In the genomic region with DNA sequence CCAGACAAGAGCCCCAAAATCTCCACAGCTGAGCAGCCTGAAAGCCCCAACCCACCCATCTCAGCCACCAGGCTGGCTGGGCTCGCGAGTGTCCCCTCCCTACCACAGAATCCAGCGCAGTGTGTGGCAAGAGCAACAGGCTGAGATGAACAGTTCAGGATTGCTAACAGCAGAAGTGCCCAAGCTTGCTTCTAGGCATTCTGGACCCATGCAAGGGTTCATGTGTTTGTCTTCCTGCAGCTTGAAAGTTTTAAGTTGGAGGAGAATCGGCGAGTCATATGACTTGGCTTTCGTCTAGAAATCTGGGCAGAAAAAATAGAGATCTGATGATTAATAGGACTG, we compare ENCODE assay signal across 9 mouse cellular contexts. TPM values are rescaled to one million over a fixed set of nuclear protein-coding genes. Genes with fewer than 3 reads are reported as not detected.
DNase-seq lines count a peak whose midpoint lies in the region; ATAC-seq lines count a peak whose summit lies in the region.
"Had no signal": no experiment of that assay in that cellular context is flagged by ENCODE, and none has a peak within 500 bp of the region (broad histone marks: within the 10 kb centered on the region; RNA-seq: fewer than 3 reads in every experiment).

No protein-coding gene starts in this region.

- WGBS in kidney, embryonic 16.5 days, result 0% methylated on average over 6 of the region's 6 CpGs
- 0% methylated on average over 6 of the region's 6 CpGs for WGBS in embryonic facial prominence, embryonic 14.5 days
- 2% methylated on average over 6 of the region's 6 CpGs for WGBS in intestine, embryonic 14.5 days
- 2% methylated on average over 6 of the region's 6 CpGs for WGBS in neural tube, embryonic 12.5 days

- no peak for DNase-seq in kidney, postnatal 14 days
- DNase-seq in embryonic facial prominence, embryonic 14.5 days (ENCODE audit: low spot score), result no peak
- DNase-seq in intestine, embryonic 14.5 days (ENCODE audit: low spot score), result no peak
- DNase-seq in right cerebral cortex, adult 2 months (ENCODE audit: low spot score in 2 of 2), result no peak
- DNase-seq in urinary bladder, postnatal 10 days (ENCODE audit: low spot score), result no peak
- no peak for DNase-seq in left cerebral cortex, adult 8-10 months (ENCODE audit: low spot score in 2 of 2)

- H3K4me1 ChIP-seq in kidney, embryonic 16.5 days (ENCODE audit: insufficient read depth, low read length), result peaks cover 5% of the 10 kb centered on the region; the same call in 1 of the 2 replicates
- H3K4me1 ChIP-seq in embryonic facial prominence, embryonic 14.5 days (ENCODE audit: control insufficient read depth, insufficient read depth, low read length), result 0 out of 2 replicates have a peak, but pooled peaks cover 7% of the 10 kb centered on the region
- H3K4me1 ChIP-seq in intestine, embryonic 14.5 days (replicated peaks; ENCODE audit: control insufficient read depth, insufficient read depth, low read length), result no peaks in the 10 kb centered on the region
- peaks cover 11% of the 10 kb centered on the region; the same call in 1 of the 2 replicates for H3K4me1 ChIP-seq in neural tube, embryonic 12.5 days

- H3K9me3 ChIP-seq in kidney, embryonic 16.5 days (ENCODE audit: low read length), result no peaks in the 10 kb centered on the region
- H3K9me3 ChIP-seq in embryonic facial prominence, embryonic 14.5 days (ENCODE audit: control insufficient read depth, low read length), result no peaks in the 10 kb centered on the region
- H3K9me3 ChIP-seq in intestine, embryonic 14.5 days (ENCODE audit: control insufficient read depth, low read length), result no peaks in the 10 kb centered on the region
- H3K9me3 ChIP-seq in neural tube, embryonic 12.5 days, result no peaks in the 10 kb centered on the region

- no peaks in the 10 kb centered on the region for H3K36me3 ChIP-seq in kidney, embryonic 16.5 days (ENCODE audit: insufficient read depth, low read length)
- no peaks in the 10 kb centered on the region for H3K36me3 ChIP-seq in embryonic facial prominence, embryonic 14.5 days (ENCODE audit: control insufficient read depth, insufficient read depth, low read length)
- no peaks in the 10 kb centered on the region for H3K36me3 ChIP-seq in intestine, embryonic 14.5 days (ENCODE audit: control insufficient read depth, insufficient read depth, low read length)
- H3K36me3 ChIP-seq in neural tube, embryonic 12.5 days, result no peaks in the 10 kb centered on the region

- H3K4me3 ChIP-seq in kidney, embryonic 16.5 days (ENCODE audit: low read length), result peak overlapping the region; percentile 59
- peak overlapping the region; percentile 50 for H3K4me3 ChIP-seq in embryonic facial prominence, embryonic 14.5 days (ENCODE audit: low read depth, low read length)
- H3K4me3 ChIP-seq in intestine, embryonic 14.5 days (ENCODE audit: low read depth, low read length), result peak overlapping the region; percentile 45
- H3K4me3 ChIP-seq in neural tube, embryonic 12.5 days, result peak overlapping the region; percentile 49

- no peak overlapping the region for H3K27ac ChIP-seq in kidney, embryonic 16.5 days (ENCODE audit: low read length)
- no peak overlapping the region for H3K27ac ChIP-seq in embryonic facial prominence, embryonic 14.5 days (replicated peaks; ENCODE audit: low read depth, low read length)
- no peak overlapping the region for H3K27ac ChIP-seq in intestine, embryonic 14.5 days (ENCODE audit: low read depth)
- H3K27ac ChIP-seq in neural tube, embryonic 12.5 days, result no peak overlapping the region

- H3K27me3 ChIP-seq in kidney, embryonic 16.5 days (ENCODE audit: insufficient read depth, low read length), result peaks cover 17% of the 10 kb centered on the region
- H3K27me3 ChIP-seq in embryonic facial prominence, embryonic 14.5 days (replicated peaks; ENCODE audit: control insufficient read depth, insufficient read depth, low read length), result peaks cover 20% of the 10 kb centered on the region
- no peaks in the 10 kb centered on the region for H3K27me3 ChIP-seq in intestine, embryonic 14.5 days (replicated peaks; ENCODE audit: control insufficient read depth, insufficient read depth, low read length)
- H3K27me3 ChIP-seq in neural tube, embryonic 12.5 days (replicated peaks), result 0 out of 2 replicates have a peak, but pooled peaks cover 2% of the 10 kb centered on the region

- H3K4me2 ChIP-seq in kidney, embryonic 16.5 days (replicated peaks; ENCODE audit: low read depth, low read length), result peak overlapping the region; percentile 94
- peak overlapping the region; percentile 87 for H3K4me2 ChIP-seq in embryonic facial prominence, embryonic 14.5 days (ENCODE audit: low read depth, low read length)
- H3K4me2 ChIP-seq in intestine, embryonic 14.5 days (ENCODE audit: low read length), result peak overlapping the region; percentile 69
- H3K4me2 ChIP-seq in neural tube, embryonic 12.5 days (replicated peaks), result peak overlapping the region; percentile 96

- ATAC-seq in kidney, embryonic 16.5 days (ENCODE audit: low FRiP score, low TSS enrichment), result no peak; the same call in 1 of the 2 replicates
- peak; percentile 67 for ATAC-seq in embryonic facial prominence, embryonic 14.5 days (ENCODE audit: low read depth)
- no peak for ATAC-seq in intestine, embryonic 14.5 days (replicated peaks; ENCODE audit: low FRiP score, low TSS enrichment, low read depth)
- ATAC-seq in neural tube, embryonic 12.5 days (ENCODE audit: low FRiP score, low read depth), result no peak; the same call in 1 of the 2 replicates
- ATAC-seq: Patski had no signal

- peak overlapping the region; percentile 58 for H3K9ac ChIP-seq in kidney, embryonic 16.5 days (replicated peaks; ENCODE audit: low read length)
- peak overlapping the region; percentile 63 for H3K9ac ChIP-seq in embryonic facial prominence, embryonic 14.5 days (ENCODE audit: low read depth, low read length)
- H3K9ac ChIP-seq in intestine, embryonic 14.5 days (ENCODE audit: low read length), result peak overlapping the region; percentile 21
- peak overlapping the region; percentile 47; the same call in 1 of the 2 replicates for H3K9ac ChIP-seq in neural tube, embryonic 12.5 days

RNA-seq across cellular contexts. Expression of a gene that starts 43.1 kb away (rescaled TPM):
- polyA plus RNA-seq in kidney, embryonic 16.5 days (2015; fragmentation: Nextera tagmentation; extraction: Ambion mirVana), result 3.1 and 3.9 TPM in 2 replicates
- polyA plus RNA-seq in embryonic facial prominence, embryonic 14.5 days (2014; fragmentation: Nextera tagmentation; extraction: Ambion mirVana), result 6.1 and 7.6 TPM in 2 replicates
- polyA plus RNA-seq in intestine, embryonic 14.5 days (2014; fragmentation: Nextera tagmentation; extraction: Ambion mirVana), result 1.5 and 3.1 TPM in 2 replicates
- polyA plus RNA-seq in neural tube, embryonic 12.5 days (2016; fragmentation: Nextera tagmentation; extraction: Ambion mirVana), result 3.6 and 3.9 TPM in 2 replicates
- 100 to 1,000 TPM in 3 of 4 experiments, 10 to 100 TPM in 1; 96.0 to 117 (median 108) TPM for total RNA-seq in left cerebral cortex, adult 8-10 months (2022)
- polyA plus RNA-seq: Patski had no signal

RNA-seq across cellular contexts. Expression of a gene that starts 43.3 kb away (rescaled TPM):
- 0.29 and 0.39 TPM in 2 replicates for polyA plus RNA-seq in kidney, embryonic 16.5 days (2015; fragmentation: Nextera tagmentation; extraction: Ambion mirVana)
- 0.99 and 1.2 TPM in 2 replicates for polyA plus RNA-seq in embryonic facial prominence, embryonic 14.5 days (2014; fragmentation: Nextera tagmentation; extraction: Ambion mirVana)
- polyA plus RNA-seq in intestine, embryonic 14.5 days (2014; fragmentation: Nextera tagmentation; extraction: Ambion mirVana), result 0.43 and 1.0 TPM in 2 replicates
- polyA plus RNA-seq in neural tube, embryonic 12.5 days (2016; fragmentation: Nextera tagmentation; extraction: Ambion mirVana), result 1.9 and 2.1 TPM in 2 replicates
- total RNA-seq in left cerebral cortex, adult 8-10 months (2022), result 100 to 1,000 TPM in 1 of 4 experiments, 10 to 100 TPM in 3; 82.8 to 100 (median 89.7) TPM
